Mouse (Mus musculus) telencephalon, adult 2 months (tissue): ENCODE data around the gene Tuba8.

Experiments
- DNase-seq: peaks from one replicate; pipeline ENCODE4 v3.0.0-alpha.2; 2011; ENCODE audit warnings: low read depth, low spot score

The Tuba8 gene

DNA sequence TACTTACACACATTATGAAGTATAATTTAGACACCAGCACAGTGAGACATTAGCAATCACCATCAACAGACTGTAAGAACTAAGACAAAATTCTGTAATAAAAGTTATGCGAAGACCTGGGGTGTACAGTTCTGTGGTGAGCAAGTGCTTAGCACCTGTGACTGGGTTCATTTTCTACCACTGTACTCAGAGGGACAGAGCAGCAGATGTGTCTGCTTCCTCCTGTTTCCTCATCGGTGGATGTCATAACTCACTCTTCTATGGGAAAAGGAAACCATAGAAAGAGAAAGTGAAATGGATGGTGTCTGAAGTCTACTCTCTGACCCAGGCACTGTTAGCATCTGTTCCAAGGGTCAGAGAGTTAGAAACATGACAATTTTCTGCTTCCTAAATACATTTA, 16.2 kb downstream of the Tuba8 start:
- no peak for DNase-seq

DNA sequence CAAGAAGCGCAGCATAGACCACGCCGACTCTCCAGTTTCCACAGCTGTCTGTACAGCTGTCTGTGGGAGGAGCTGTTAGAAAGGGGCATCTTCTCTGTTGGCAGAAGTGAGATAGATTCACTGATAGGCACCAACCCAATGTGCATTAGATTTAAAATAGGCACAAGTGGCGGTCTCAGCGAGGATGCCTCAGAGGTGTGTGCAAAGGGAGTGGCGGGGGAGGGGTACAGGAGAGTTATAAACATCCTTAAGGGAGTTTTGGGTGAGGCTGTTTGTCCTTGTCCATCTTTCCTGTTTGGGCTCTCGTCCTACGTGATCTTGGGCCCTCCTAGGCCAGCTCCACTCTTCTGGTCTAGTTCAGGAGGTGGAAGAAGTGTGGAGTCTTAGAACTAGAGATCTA, 17.9 kb downstream of the Tuba8 start:
- DNase-seq, result no peak

DNA sequence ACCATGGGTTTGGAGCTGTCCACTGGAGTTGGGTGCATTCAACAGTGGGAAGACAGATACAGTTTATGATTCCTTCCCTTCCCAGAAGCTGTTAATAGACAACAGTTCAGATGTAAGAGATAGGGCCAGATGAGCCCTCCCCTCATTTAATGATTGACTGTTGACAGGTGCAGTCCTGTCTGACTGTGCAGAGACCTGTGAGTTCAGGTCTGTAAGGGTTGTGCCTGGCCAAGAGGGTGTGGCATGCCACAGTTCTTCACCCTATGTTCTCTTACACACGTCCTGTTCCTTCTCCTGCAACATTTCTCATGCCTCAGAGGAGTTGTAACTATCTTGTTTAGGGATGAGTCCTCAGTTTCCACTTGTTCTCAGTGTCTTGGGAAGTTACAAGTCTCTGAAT, 22.2 kb downstream of the Tuba8 start:
- DNase-seq, result no peak

DNA sequence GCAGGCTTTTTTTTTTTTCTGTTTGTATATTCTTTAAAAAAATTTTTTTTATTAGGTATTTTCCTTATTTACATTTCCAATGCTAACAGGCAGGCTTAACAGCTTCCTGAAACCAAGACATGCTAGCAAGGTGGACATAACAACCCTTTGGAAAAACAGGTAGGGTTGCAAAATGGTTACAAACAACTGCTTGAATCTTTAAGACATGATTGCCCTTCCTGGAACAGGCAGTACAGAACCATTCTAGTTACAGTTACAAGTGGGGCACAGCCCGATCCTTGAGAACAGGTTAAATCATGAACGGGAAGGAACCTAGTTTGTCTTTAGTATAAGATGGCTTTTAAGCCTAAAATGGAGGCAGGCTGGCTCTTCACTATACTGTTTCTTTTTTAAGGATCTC, 25.9 kb downstream of the Tuba8 start:
- no peak for DNase-seq

DNA sequence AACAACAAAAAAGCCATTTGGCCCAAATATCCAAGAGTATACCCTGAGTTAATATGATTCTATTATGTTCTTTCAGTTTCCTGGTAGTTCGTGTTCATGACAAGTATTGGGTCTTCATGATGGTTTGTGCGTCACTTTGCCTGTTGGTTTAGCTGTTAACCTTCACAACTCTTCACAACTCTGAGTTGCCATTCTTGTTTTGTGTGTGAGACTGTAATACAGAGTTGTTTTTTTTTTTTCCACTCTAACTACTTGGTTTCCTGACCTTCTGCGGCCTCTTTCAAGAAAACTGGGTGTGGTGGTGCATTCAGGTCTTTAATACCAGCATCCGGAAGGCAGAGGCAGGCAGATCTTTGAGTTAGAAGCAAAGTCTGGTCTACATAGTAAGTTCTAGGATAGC, 27.7 kb downstream of the Tuba8 start:
- DNase-seq, result no peak

DNA sequence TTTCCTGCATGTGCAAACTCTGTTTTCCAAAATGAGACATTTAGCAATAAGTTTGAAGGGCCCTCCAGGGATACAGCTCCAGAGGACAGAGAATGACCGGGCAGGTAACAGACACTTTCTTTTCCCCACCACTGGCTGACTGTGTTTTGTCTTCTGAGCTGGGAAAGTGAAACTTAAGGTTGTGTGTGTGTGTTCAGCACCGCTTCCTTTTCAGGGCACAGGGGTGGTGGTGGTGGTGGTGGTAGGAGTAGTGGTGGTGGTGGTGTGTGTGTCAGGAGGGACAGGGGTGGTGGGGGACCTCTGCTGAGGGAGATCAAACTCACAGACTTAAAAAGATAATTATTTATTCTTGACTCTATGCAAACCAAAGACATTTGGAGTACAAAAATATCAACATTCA, 31.3 kb downstream of the Tuba8 start:
- DNase-seq, result no peak

DNA sequence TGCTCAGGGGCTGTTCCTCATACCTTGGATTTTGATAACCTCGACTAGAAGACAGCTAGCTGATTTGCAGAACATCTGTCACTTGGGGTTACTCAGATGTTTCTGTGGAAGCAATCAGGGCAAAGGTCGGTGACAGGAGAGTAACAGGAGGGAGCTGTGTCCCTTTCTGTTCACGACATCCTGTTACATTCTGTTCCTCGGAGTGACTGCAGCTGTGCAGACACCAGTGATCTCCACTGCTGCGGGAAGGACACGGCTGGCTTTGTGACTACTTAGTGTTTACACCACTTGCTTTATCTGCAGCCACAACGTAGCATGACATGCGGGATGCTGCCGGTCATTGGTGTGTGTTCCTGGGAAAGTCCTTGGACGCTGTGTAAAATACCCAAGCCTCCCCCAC, 32.7 kb downstream of the Tuba8 start:
- DNase-seq, result no peak

DNA sequence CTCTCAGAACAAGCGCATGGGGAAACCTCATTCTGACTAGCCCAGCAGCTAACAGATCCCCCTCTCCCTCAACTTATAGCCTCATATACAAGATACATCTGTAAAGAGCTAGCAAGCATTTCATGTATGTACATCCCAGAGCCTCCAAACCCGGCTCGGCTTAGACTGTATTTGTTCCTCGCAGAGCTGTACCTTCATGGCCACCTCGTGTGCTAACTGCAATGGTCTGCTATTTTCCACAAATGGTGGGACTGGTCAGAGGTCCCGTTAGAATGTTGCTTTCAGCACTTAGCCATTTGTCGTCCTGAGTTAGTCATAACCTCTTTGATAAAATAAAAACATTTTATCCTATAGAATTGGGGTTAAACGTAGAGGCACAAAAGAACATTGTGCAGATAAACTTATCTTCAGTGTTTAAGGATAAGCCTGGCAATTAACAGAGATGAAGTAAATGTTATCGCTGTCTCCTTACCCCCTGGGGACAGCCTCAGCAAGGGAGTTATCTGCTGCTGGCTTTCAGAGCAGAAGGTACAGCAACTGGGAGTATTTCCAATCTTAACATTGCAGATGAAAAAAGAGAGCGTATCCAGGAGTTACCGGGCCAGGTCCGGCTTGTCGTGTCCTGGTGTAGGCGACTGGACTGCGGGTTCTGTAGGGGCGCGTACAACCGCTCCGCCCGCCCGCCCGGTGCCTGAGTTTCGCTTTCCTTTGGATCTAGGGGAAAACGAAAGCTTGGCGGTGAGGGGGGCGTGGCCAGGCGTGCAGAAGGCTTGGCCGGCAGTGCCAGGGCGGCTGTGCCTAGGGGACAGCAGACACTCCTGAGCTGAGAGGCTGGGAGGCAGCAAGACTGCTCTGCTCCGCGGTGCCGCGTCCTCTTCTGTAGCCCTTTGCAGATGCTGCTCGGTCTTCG, 34.9 kb downstream of the Tuba8 start, which contains the start of gene Usp18:
Gene Usp18, plus strand, starts transcription at position 780 of the 910 bp plus-strand sequence.
- DNase-seq, result peak; percentile 27

DNA sequence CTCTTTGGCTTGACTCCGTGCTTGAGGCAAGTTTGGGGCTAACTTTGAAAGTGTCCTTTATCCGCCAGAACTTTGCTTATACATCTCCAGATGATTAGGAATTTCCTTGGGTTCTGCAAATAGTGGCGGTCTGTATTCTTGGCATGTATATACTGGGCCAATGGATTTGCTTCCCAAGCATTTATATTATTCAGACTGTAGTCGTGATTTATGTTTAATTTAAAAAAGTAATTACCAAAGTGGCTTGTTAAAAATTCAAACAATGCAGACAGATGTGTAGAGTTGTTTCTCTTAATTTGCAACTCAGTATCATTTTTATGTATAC, 35.5 kb downstream of the Tuba8 start:
- no peak for DNase-seq

DNA sequence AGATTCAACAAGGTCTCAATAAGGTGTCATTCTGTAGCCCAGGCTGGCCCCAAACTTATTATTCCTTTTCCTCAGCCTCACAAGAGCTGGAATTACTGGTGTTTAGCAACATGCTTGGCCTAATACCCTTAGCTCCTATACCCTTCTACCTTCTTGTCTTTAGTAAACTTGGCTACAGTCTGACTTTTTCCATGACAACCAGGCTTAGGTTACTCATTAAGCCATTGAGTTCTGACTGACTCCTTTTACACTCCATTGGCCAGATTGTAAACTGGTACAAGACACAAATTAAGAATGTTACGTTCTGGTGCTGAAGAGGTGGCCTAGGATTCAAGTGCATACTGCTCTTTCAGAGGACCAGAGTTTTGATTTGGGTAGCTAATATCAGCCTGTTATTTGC, 39.9 kb downstream of the Tuba8 start:
- no peak for DNase-seq

DNA sequence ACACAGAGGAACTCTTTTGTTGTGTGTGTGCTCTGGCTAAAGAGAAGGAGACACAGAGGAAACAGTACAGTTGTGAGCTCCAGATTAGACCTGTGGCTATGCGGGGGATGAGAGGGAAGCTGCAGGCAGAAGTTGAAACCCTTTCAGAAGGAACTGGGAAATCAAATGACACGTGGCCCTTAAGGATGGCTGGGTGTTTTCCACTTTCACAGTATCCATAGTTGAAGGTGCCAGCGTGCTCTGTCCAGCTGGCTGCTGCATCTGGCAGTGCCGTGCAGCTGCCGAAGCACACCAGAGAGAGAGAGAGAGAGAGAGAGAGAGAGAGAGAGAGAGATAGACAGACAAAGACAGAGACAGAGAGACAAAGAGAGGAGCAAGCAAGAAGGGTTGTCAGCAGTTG, 40.8 kb downstream of the Tuba8 start:
- DNase-seq, result no peak

DNA sequence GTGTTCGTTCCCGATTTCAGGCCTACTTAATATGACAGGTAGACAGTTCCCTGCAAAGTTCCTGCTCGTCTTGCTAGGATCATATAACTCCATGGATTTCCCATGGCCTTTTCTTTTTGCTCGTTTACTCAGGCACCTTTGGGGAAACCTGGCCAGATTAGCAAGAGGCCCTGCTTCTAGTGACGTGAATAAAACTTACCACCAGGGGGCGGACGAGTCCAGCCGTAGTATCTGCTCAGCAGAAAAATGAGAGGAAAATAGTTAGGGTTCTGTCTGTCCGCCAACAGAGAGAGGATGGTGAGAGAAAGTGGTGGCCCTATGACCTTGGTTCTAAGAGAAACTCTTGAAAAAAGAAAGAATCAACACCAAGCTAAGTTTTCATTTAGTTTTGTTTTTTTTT, 50.1 kb downstream of the Tuba8 start:
- DNase-seq, result peak; percentile 22

DNA sequence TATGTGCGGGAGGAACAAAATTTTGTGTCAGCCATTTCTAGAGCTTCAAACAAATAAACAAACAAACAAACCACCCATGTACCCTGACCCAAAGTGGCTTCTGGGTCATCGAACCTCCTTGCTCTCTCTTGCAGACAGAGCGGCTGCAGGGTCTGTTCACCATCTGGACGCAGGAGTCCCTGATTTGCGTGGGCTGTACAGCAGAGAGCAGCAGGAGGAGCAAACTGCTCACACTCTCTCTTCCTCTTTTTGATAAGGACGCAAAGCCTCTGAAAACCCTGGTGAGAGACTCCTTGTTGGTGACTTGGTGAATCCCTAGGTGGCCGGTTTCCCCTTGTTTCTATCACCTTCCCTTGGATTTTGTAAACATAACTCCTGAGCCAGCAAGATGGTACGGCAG, 50.7 kb downstream of the Tuba8 start:
- DNase-seq, result no peak

DNA sequence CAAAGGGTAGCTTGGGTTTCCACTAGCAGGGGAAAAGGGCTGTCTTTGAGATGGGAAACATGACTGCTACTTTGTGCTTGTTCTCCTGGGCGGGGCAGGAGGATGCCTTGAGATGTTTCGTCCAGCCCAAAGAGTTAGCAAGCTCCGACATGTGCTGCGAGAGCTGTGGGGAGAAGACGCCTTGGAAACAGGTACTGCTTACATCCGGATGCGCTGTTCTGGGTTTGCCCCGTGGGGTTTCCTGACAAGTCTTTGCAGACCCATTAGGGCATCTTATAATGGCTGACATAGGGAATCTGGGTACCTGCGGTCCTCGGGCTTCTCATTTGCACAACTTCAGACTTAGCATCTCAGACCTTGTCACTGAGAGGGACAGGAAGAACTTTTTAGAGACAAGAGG, 51.5 kb downstream of the Tuba8 start:
- no peak for DNase-seq

DNA sequence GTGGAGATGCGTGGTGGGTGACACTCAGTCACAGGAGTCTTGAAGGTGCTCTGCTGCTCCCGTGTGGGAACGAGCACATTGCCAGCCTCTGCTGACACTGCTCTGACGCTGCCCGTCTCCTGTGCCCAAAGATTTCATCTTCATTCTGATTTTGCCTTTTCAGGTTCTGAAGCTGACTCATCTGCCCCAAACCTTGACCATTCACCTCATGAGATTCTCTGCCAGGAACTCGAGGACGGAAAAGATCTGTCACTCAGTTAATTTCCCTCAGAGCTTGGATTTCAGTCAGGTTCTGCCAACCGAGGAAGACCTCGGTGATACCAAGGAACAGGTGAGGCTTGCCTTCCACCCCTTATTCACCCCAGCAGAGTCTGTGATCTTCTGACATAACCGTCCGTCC, 52.0 kb downstream of the Tuba8 start:
- no peak for DNase-seq

DNA sequence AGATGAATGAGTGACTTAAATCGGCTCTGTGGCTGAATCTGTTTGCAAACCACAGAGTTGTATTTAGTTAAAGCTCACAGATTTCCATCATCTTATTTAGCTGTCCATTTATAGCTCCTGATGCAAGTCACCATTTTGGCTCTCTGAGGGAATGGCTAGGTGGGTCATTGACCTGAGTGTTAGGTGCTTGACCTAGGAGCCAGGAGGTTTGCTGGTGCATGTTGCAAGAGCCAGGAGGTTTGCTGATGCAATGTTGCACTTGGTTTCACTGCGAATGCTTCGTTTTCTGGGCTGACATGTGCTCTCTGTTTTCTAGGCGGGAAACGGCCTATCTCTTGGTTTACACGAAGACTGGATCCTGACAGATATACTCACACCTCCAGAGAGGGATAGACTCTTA, 59.7 kb downstream of the Tuba8 start:
- no peak for DNase-seq

DNA sequence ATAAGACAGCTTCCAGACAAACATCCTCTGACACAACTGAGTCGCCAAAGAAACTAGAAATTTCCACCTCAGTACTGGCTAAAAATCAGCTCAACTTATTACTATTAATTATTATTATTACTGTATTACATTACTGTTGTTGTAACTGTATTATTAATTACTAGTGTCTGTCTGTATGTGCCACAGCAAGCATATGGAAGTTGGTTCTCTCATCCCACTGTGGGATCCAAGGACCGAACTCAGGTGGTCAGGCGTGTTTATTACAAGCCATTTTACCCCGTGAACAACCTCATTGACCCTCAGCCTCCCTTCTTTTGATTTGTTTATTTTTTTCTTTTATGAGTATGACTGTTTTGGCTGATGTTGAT, 61.2 kb downstream of the Tuba8 start:
- DNase-seq, result no peak

DNA sequence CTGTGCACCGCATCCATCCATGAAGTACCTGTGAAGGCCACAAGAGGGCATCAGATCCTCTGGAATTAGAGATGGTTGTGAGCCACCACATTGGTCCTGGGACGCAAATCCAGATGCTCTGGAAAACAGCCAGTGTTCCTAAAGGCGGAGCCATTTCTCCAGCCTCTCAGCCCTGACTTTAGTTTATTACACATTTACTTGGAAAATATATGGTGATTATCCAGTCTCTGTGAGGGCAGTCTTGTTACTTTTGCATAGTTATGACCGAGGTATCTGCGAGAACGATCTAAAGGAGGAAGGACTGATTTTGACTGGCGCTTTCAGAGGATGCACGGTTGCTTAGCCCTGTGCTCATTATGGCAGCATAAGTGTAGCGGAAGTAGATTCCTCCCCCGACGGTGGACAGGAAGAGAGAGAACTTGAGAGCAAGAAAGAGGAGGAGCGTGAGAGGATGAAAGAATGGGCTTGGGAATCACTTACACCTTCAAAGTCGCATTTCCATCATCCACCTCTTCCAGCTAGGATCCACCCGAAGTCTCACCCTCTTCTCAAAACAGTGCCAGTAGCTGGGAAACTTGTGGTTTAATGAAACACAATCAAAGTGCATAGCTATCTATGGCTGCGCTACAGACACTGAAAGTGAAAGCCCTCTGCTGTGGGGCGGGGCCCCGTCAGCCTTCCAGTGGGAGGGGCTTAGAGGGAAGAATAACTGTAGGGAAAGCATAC, 61.7 kb downstream of the Tuba8 start:
- DNase-seq, result peak; percentile 64

DNA sequence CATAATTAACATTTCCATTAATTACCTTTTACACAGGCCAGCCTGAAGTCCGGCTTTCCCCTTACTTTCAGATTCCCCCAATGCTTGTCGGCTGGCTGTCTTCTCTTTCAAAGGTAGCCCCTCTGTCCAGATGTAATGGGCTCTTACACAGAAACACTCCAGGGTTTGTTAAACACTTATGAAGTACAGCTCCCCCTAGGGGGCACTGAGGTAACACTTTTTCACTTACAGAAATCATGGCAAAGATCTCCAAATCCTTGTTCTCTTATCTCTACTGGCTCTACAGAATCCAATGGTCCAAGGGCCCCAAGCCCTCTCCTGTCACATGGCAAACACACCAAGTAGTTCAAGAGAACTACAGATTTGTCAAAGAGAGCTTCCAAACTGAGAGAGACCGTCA, 63.9 kb downstream of the Tuba8 start:
- no peak for DNase-seq
